Mouse (Mus musculus) ES-Bruce4 (cell line): ENCODE results near the gene Blzf1.

Experiments
- CTCF ChIP-seq: IDR thresholded peaks from one replicate; pipeline ENCODE4 v1.8.1; 2011; ENCODE audit warnings: low read depth, low read length
- POLR2A ChIP-seq: IDR thresholded peaks from one replicate; pipeline ENCODE4 v1.8.1; 2011; ENCODE audit warnings: low read length; ENCODE audit not compliant: insufficient read depth

GRCm38 (mm10) chr1:164332559-164332958, 25.3 kb upstream of the Blzf1 start:
- no peak for TF ChIP-seq CTCF
- TF ChIP-seq POLR2A, result no peak
